Mouse (Mus musculus) hindbrain, embryonic 11.5 days (tissue): ENCODE results near the gene Cdk5r2. TPM values are rescaled to one million over a fixed set of nuclear protein-coding genes. Genes with fewer than 3 reads are reported as not detected.
A peak's percentile ranks its signal among the peaks of the same experiment; 100 is the strongest.
"Not testable (repeated sequence)": the region's sequence is repeated elsewhere in the genome, so short reads cannot be mapped to it uniquely, and the experiment has no call there.

ENCODE experiments used
- ATAC-seq: fragments of 200-750 bp; cut with Nextera tagmentation; 2 replicates; pipeline ENCODE4 v1.8.0; 2017; ENCODE audit warnings: mild to moderate bottlenecking, moderate TSS enrichment, moderate library complexity; ENCODE audit not compliant: low FRiP score
- DNase-seq: peaks from one replicate; pipeline ENCODE4 v3.0.0-alpha.2; 2015; ENCODE audit warnings: low spot score
- H3K27ac ChIP-seq: fragments of 300-500 bp; sonication (generic); 2 replicates; pipeline ENCODE4 v1.5.1; 2014; ENCODE audit warnings: mild to moderate bottlenecking, low read depth, low read length
- H3K27me3 ChIP-seq: fragments of 300-500 bp; sonication (generic); 2 replicates; pipeline ENCODE4 v1.6.1; 2014; ENCODE audit warnings: mild to moderate bottlenecking, low read length, moderate library complexity, mixed read lengths; ENCODE audit not compliant: control insufficient read depth, insufficient read depth
- H3K36me3 ChIP-seq: fragments of 300-500 bp; sonication (generic); 2 replicates; pipeline ENCODE4 v1.6.1; 2014; ENCODE audit warnings: mild to moderate bottlenecking, low read length, moderate library complexity, mixed read lengths; ENCODE audit not compliant: control insufficient read depth, insufficient read depth
- H3K4me1 ChIP-seq: fragments of 300-500 bp; sonication (generic); replicated peaks from 2 replicates; pipeline ENCODE4 v1.6.1; 2014; ENCODE audit warnings: low read length, mixed read lengths; ENCODE audit not compliant: control insufficient read depth, insufficient read depth
- H3K4me2 ChIP-seq: fragments of 300-500 bp; sonication (generic); replicated peaks from 2 replicates; pipeline ENCODE4 v1.6.1; 2014; ENCODE audit warnings: mild to moderate bottlenecking, low read depth, low read length
- H3K4me3 ChIP-seq: fragments of 300-500 bp; sonication (generic); 2 replicates; pipeline ENCODE4 v1.5.1; 2014; ENCODE audit warnings: low read depth, low read length
- H3K9ac ChIP-seq: fragments of 300-500 bp; sonication (generic); 2 replicates; pipeline ENCODE4 v1.6.1; 2014; ENCODE audit warnings: low read depth, low read length
- H3K9me3 ChIP-seq: fragments of 300-500 bp; sonication (generic); 2 replicates; pipeline ENCODE4 v1.6.1; 2016; ENCODE audit warnings: low read length; ENCODE audit not compliant: control insufficient read depth
- WGBS: fragments of 180-500 bp; shearing (Covaris S2); extraction: QIAGEN DNeasy Blood & Tissue Kit; methylation state at CpG from one replicate; pipeline ENCODE4 v1.1.7; 2014; 5-methylcytosine and 5-hydroxymethylcytosine counted together
- polyA plus RNA-seq: library from polyadenylated mRNA; unstranded; fragments of >200 nt; fragmentation: Nextera tagmentation; extraction: Ambion mirVana; gene quantifications from 2 replicates; pipeline ENCODE4 v1.2.1, GENCODE M21; 2014

Cdk5r2 gene
- polyA plus RNA-seq, 1 experiment from 2014 or later: 5.3 TPM

GRCm38 (mm10) chr1:74815965-74816364 is 38.8 kb upstream of the Cdk5r2 start:
- H3K27ac ChIP-seq, H3K4me3 ChIP-seq, H3K36me3 ChIP-seq, H3K9me3 ChIP-seq, ATAC-seq, H3K27me3 ChIP-seq, H3K9ac ChIP-seq, DNase-seq, H3K4me1 ChIP-seq, H3K4me2 ChIP-seq: not testable (repeated sequence)
- 92% methylated on average over 6 of the region's 6 CpGs for WGBS

GRCm38 (mm10) chr1:74816612-74817199 is 38.0 kb upstream of the Cdk5r2 start:
- Histone ChIP-seq H3K4me1 (no peaks in the 10 kb centered on the region), H3K27ac (peak overlapping the region; percentile 88), H3K4me3 (peak overlapping the region; percentile 74), H3K9ac (peak overlapping the region; percentile 89), H3K9me3 (no peaks in the 10 kb centered on the region), H3K27me3 (no peaks in the 10 kb centered on the region), H3K4me2 (peak overlapping the region; percentile 58), H3K36me3 (no peaks in the 10 kb centered on the region)
- ATAC-seq (peak; percentile 87), DNase-seq (peak; percentile 91)
- 6% methylated on average over 38 of the region's 38 CpGs for WGBS

- 17% methylated on average over 14 of the region's 14 CpGs for WGBS
- Histone ChIP-seq H3K9ac (peak overlapping the region; percentile 89), H3K4me1 (no peaks in the 10 kb centered on the region), H3K4me2 (peak overlapping the region; percentile 58), H3K9me3 (no peaks in the 10 kb centered on the region), H3K27me3 (no peaks in the 10 kb centered on the region), H3K36me3 (no peaks in the 10 kb centered on the region), H3K27ac (peak overlapping the region; percentile 88), H3K4me3 (peak overlapping the region; percentile 74)
- ATAC-seq (peak; percentile 44), DNase-seq (no peak)
These were observed 37.5 kb upstream of the Cdk5r2 start for GRCm38 (mm10) chr1:74817219-74817618.

GRCm38 (mm10) chr1:74818509-74818908 is 36.2 kb upstream of the Cdk5r2 start:
- H3K9me3 ChIP-seq: no peaks in the 10 kb centered on the region
- no peak overlapping the region for H3K4me3 ChIP-seq
- H3K36me3 ChIP-seq: no peaks in the 10 kb centered on the region
- no peak overlapping the region for H3K27ac ChIP-seq
- 90% methylated on average over 1 of the region's 1 CpGs for WGBS
- ATAC-seq: no peak
- no peaks in the 10 kb centered on the region for H3K4me1 ChIP-seq
- no peak overlapping the region for H3K9ac ChIP-seq
- no peak for DNase-seq
- no peak overlapping the region for H3K4me2 ChIP-seq
- H3K27me3 ChIP-seq: no peaks in the 10 kb centered on the region

- WGBS: 95% methylated on average over 4 of the region's 4 CpGs
- not testable (repeated sequence) for H3K4me3 ChIP-seq, H3K9me3 ChIP-seq, ATAC-seq, H3K4me2 ChIP-seq, DNase-seq, H3K27me3 ChIP-seq, H3K9ac ChIP-seq, H3K4me1 ChIP-seq, H3K36me3 ChIP-seq
- peak overlapping the region; percentile 48; the same call in 1 of the 2 replicates for H3K27ac ChIP-seq
These were observed 31.1 kb upstream of the Cdk5r2 start for GRCm38 (mm10) chr1:74823598-74823997.

- H3K9ac ChIP-seq: no peak overlapping the region; the same call in 1 of the 2 replicates
- ATAC-seq: peak; percentile 82
- peak overlapping the region; percentile 48 for H3K27ac ChIP-seq
- H3K4me1 ChIP-seq: 0 out of 2 replicates have a peak, but pooled peaks cover 2% of the 10 kb centered on the region
- H3K36me3 ChIP-seq: no peaks in the 10 kb centered on the region
- H3K4me2 ChIP-seq: no peak overlapping the region
- H3K4me3 ChIP-seq: no peak overlapping the region
- 8% methylated on average over 14 of the region's 14 CpGs for WGBS
- H3K9me3 ChIP-seq: no peaks in the 10 kb centered on the region
- H3K27me3 ChIP-seq: no peaks in the 10 kb centered on the region
- DNase-seq: peak; percentile 63
These were observed 30.0 kb upstream of the Cdk5r2 start for GRCm38 (mm10) chr1:74824518-74825302.

GRCm38 (mm10) chr1:74830061-74830460 is 24.7 kb upstream of the Cdk5r2 start:
- H3K27ac ChIP-seq: no peak overlapping the region
- no peak overlapping the region for H3K4me3 ChIP-seq
- 0 out of 2 replicates have a peak, but pooled peaks cover under 1% of the 10 kb centered on the region for H3K4me1 ChIP-seq
- H3K27me3 ChIP-seq: no peaks in the 10 kb centered on the region
- H3K36me3 ChIP-seq: no peaks in the 10 kb centered on the region
- no peak overlapping the region for H3K9ac ChIP-seq
- no peak overlapping the region for H3K4me2 ChIP-seq
- ATAC-seq (no peak), DNase-seq (no peak)
- 85% methylated on average over 9 of the region's 9 CpGs for WGBS
- H3K9me3 ChIP-seq: no peaks in the 10 kb centered on the region

- ATAC-seq (no peak), DNase-seq (no peak)
- Histone ChIP-seq H3K27me3 (no peaks in the 10 kb centered on the region), H3K27ac (no peak overlapping the region), H3K9ac (no peak overlapping the region), H3K9me3 (no peaks in the 10 kb centered on the region), H3K4me3 (no peak overlapping the region), H3K36me3 (no peaks in the 10 kb centered on the region), H3K4me2 (no peak overlapping the region), H3K4me1 (no peaks in the 10 kb centered on the region)
- 82% methylated on average over 3 of the region's 3 CpGs for WGBS
These were observed 21.5 kb upstream of the Cdk5r2 start for GRCm38 (mm10) chr1:74833255-74833654.

- H3K9ac ChIP-seq: no peak overlapping the region
- ATAC-seq: no peak
- H3K27ac ChIP-seq: no peak overlapping the region
- no peak for DNase-seq
- no peaks in the 10 kb centered on the region for H3K27me3 ChIP-seq
- H3K4me2 ChIP-seq: no peak overlapping the region
- H3K36me3 ChIP-seq: no peaks in the 10 kb centered on the region
- H3K4me3 ChIP-seq: no peak overlapping the region
- 86% methylated on average over 5 of the region's 5 CpGs for WGBS
- H3K9me3 ChIP-seq: no peaks in the 10 kb centered on the region
- no peaks in the 10 kb centered on the region for H3K4me1 ChIP-seq
These were observed 11.6 kb upstream of the Cdk5r2 start for GRCm38 (mm10) chr1:74843090-74843489.
